Mouse (Mus musculus) kidney, embryonic 15.5 days (tissue): Measurements from ENCODE around the gene Eftud2. TPM values are rescaled to one million over a fixed set of nuclear protein-coding genes. Genes with fewer than 3 reads are reported as not detected.

ENCODE experiments used
- ATAC-seq: fragments of 200-750 bp; cut with Nextera tagmentation; replicated peaks from 2 replicates; pipeline ENCODE4 v1.8.0; 2017; ENCODE audit warnings: moderate TSS enrichment; ENCODE audit not compliant: low FRiP score
- H3K27ac ChIP-seq: fragments of 300-500 bp; sonication (generic); 2 replicates; pipeline ENCODE4 v1.5.1; 2015; ENCODE audit warnings: mild to moderate bottlenecking, inconsistent platforms
- H3K27me3 ChIP-seq: fragments of 300-500 bp; sonication (generic); 2 replicates; pipeline ENCODE4 v1.6.1; 2015; ENCODE audit warnings: inconsistent platforms
- H3K36me3 ChIP-seq: fragments of 300-500 bp; sonication (generic); 2 replicates; pipeline ENCODE4 v1.6.1; 2015; ENCODE audit warnings: inconsistent platforms
- H3K4me1 ChIP-seq: fragments of 300-500 bp; sonication (generic); 2 replicates; pipeline ENCODE4 v1.6.1; 2015; ENCODE audit warnings: inconsistent platforms
- H3K4me2 ChIP-seq: fragments of 300-500 bp; sonication (generic); 2 replicates; pipeline ENCODE4 v1.6.1; 2015; ENCODE audit warnings: moderate library complexity, mild to moderate bottlenecking, inconsistent platforms
- H3K4me3 ChIP-seq: fragments of 300-500 bp; sonication (generic); replicated peaks from 2 replicates; pipeline ENCODE4 v1.5.1; 2015; ENCODE audit warnings: mild to moderate bottlenecking, inconsistent platforms
- H3K9ac ChIP-seq: fragments of 300-500 bp; sonication (generic); 2 replicates; pipeline ENCODE4 v1.6.1; 2015; ENCODE audit warnings: mild to moderate bottlenecking, inconsistent platforms
- H3K9me3 ChIP-seq: fragments of 300-500 bp; sonication (generic); replicated peaks from 2 replicates; pipeline ENCODE4 v1.6.1; 2016; ENCODE audit warnings: inconsistent platforms
- WGBS: fragments of 180-500 bp; shearing (Covaris S2); methylation state at CpG from one replicate; pipeline ENCODE4 v1.1.7; 2015; ENCODE audit warnings: mixed read lengths; 5-methylcytosine and 5-hydroxymethylcytosine counted together
- polyA plus RNA-seq: library from polyadenylated mRNA; unstranded; fragments of >200 nt; fragmentation: Nextera tagmentation; extraction: Ambion mirVana; gene quantifications from 2 replicates; pipeline ENCODE4 v1.2.1, GENCODE M21; 2015

Eftud2 gene
- polyA plus RNA-seq, 1 experiment from 2014 or later = 240 TPM

GRCm38 (mm10) chr11:102832700-102833297 is 48.0 kb downstream of the Eftud2 start:
- H3K27ac ChIP-seq = 0 out of 2 replicates have a peak overlapping the region, but pooled peaks have one; percentile 39
- 53% methylated on average over 18 of the region's 18 CpGs for WGBS

DNA sequence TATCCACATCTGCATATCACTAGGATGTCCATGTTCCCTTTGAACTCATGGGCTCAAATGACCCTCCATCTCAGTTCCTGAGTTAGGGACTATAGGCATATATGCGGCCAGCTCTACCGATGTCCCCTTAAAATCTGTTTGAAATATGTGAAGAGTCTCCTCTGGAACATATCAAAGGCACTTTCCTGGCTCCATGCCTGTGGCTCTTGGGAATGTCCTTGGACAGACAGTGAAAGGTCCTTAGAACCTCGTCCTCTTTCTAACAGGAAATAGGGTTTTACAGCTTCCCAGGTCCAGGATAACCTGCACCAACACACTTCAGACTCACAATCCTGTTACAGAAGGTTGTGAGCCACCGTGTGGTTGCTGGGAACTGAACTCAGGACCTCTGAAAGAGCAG is 50.5 kb downstream of the Eftud2 start:
- H3K27me3 ChIP-seq = no peaks in the 10 kb centered on the region
- H3K36me3 ChIP-seq = no peaks in the 10 kb centered on the region
- H3K9me3 ChIP-seq = no peaks in the 10 kb centered on the region; the same call in 1 of the 2 replicates
- no peak overlapping the region for H3K27ac ChIP-seq
- H3K9ac ChIP-seq = no peak overlapping the region
- WGBS = 68% methylated on average over 4 of the region's 4 CpGs
- no peak overlapping the region for H3K4me2 ChIP-seq
- H3K4me3 ChIP-seq = no peak overlapping the region
- no peak for ATAC-seq
- H3K4me1 ChIP-seq = peaks cover 11% of the 10 kb centered on the region

More at GRCm38 (mm10) chr11:102832700-102833297, 48.0 kb downstream of the Eftud2 start:
- H3K4me3 ChIP-seq = no peak overlapping the region
- no peaks in the 10 kb centered on the region for H3K27me3 ChIP-seq
- ATAC-seq = peak; percentile 54; the same call in 1 of the 2 replicates
- H3K36me3 ChIP-seq = peaks cover 14% of the 10 kb centered on the region
- H3K4me1 ChIP-seq = peaks cover 11% of the 10 kb centered on the region
- H3K4me2 ChIP-seq = peak overlapping the region; percentile 12; the same call in 1 of the 2 replicates
- H3K9me3 ChIP-seq = no peaks in the 10 kb centered on the region; the same call in 1 of the 2 replicates
- H3K9ac ChIP-seq = no peak overlapping the region

DNA sequence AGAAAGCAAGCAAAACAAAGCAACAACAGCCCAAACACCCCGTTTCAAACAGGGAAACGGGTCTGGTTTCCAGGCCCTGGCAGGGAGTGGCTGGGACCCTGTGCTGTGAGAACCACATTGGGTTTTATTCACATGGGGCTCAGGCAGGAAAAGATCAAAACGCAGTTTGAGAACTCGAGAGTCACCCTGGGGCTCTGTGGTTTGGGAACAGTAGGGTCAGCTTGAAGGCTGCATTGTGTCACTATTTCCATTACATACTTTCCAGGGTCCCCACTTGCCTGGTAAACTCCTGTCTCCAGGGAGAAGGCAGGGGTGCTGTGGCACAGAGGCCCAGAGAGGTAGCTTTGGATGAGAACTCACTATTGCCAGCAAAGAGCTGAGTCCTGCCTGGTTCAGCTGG is 53.7 kb downstream of the Eftud2 start:
- 58% methylated on average over 4 of the region's 4 CpGs for WGBS
- Histone ChIP-seq H3K27me3 (no peaks in the 10 kb centered on the region), H3K27ac (no peak overlapping the region), H3K4me3 (no peak overlapping the region), H3K36me3 (no peaks in the 10 kb centered on the region), H3K9me3 (no peaks in the 10 kb centered on the region; the same call in 1 of the 2 replicates), H3K4me1 (no peaks in the 10 kb centered on the region), H3K4me2 (no peak overlapping the region), H3K9ac (no peak overlapping the region)
- no peak for ATAC-seq

DNA sequence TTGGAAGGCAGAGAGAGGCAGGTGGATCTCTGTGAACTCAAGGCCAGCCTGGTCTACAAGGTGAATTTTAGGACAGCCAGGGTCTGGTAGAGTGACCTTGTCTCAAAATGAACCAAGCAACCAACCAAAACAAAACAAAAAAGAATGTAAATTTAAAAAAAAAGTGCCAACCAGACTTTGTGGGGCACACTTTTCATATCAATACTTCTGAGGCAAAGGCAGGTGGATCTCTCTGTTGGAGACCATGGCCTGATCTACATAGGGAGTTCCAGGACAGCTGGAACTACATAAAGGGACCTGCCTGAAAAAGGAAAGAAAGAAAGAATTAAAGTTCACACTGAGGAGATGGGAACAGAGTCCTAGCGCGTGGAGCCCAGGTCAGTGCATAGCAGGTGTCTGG is 54.3 kb downstream of the Eftud2 start:
- no peaks in the 10 kb centered on the region for H3K27me3 ChIP-seq
- H3K36me3 ChIP-seq = no peaks in the 10 kb centered on the region
- H3K27ac ChIP-seq = no peak overlapping the region
- H3K4me3 ChIP-seq = no peak overlapping the region
- no peaks in the 10 kb centered on the region for H3K4me1 ChIP-seq
- 85% methylated on average over 2 of the region's 2 CpGs for WGBS
- no peaks in the 10 kb centered on the region; the same call in 1 of the 2 replicates for H3K9me3 ChIP-seq
- no peak overlapping the region for H3K9ac ChIP-seq
- H3K4me2 ChIP-seq = no peak overlapping the region
- ATAC-seq = no peak

DNA sequence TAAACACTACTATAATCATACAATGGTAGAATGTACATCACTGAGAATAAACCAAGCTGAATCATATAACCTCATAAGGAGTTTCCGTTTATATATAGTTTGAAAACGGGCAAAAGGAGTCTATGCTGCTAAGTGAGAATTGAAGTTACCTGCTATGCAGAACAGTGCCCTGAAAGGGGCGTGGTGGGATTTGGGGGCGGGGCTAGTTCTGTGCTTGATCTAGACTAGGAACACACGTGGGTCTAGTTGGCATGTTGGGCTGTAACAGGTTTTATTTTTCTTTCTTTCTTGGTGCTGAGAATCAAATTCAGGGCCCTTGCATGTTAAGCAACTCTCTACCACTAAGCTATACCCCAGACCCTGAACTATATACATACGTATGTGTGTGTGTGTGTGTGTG is 59.6 kb downstream of the Eftud2 start:
- no peak for ATAC-seq
- Histone ChIP-seq H3K4me2 (no peak overlapping the region), H3K9me3 (no peaks in the 10 kb centered on the region), H3K9ac (no peak overlapping the region), H3K4me1 (peaks cover 18% of the 10 kb centered on the region), H3K27me3 (0 out of 2 replicates have a peak, but pooled peaks cover 3% of the 10 kb centered on the region), H3K4me3 (no peak overlapping the region), H3K27ac (no peak overlapping the region), H3K36me3 (no peaks in the 10 kb centered on the region)
- 56% methylated on average over 6 of the region's 6 CpGs for WGBS

DNA sequence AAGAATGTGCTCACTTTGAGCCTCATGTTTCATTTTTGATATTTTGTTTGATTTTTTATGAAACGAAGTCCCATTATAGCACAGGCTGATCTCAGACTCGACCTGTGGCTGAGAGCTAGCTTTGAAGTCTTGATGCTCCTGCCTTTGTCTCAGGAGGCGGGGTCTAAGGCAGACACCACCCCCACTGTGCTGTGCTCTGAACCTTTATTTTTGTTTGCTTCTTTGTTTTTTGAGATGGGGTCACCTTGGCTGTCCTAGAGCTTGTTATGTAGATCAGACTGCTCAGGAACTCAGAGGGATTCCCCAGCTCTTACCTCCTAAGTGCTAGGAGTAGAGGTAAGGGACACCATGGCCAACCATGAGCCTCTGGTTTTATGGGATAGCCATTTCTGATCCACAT is 60.4 kb downstream of the Eftud2 start:
- Histone ChIP-seq H3K27me3 (0 out of 2 replicates have a peak, but pooled peaks cover 3% of the 10 kb centered on the region), H3K4me1 (peaks cover 24% of the 10 kb centered on the region), H3K36me3 (no peaks in the 10 kb centered on the region), H3K9ac (no peak overlapping the region), H3K4me3 (no peak overlapping the region), H3K4me2 (no peak overlapping the region), H3K27ac (no peak overlapping the region), H3K9me3 (no peaks in the 10 kb centered on the region)
- 12% methylated on average over 3 of the region's 3 CpGs for WGBS
- no peak for ATAC-seq

DNA sequence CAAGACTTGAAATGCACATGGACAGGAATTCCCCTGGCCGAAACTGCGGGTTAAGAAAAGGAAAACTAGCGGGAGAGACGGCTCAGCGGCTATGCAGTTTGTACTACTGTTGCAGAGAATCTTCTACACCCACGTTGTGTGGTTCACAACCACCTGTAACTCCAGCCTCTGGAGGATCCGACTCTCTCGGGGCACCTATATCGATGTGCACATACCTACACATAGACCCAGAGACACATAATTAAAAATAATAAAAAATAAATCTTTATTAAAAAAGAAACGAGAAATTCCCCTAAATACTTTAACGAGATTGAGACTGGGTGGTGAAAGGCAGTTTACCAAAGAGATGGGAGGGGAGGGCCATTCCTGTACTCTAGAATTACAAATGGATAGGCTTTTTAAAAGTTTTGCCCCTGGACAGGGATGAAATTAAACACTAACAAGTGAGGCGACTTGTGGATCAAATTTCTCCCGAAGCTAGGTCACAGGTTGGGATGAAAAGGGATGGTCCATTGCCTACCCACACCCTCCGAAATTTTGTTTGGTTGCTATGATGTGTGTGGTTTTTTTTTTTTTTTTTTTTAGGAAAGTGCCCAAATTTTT is 60.9 kb downstream of the Eftud2 start:
- Histone ChIP-seq H3K4me3 (peak overlapping the region; percentile 69), H3K9ac (peak overlapping the region; percentile 95), H3K36me3 (no peaks in the 10 kb centered on the region), H3K4me1 (peaks cover 24% of the 10 kb centered on the region), H3K27me3 (0 out of 2 replicates have a peak, but pooled peaks cover 3% of the 10 kb centered on the region), H3K4me2 (peak overlapping the region; percentile 93), H3K9me3 (no peaks in the 10 kb centered on the region), H3K27ac (peak overlapping the region; percentile 99)
- no peak for ATAC-seq
- 4% methylated on average over 14 of the region's 14 CpGs for WGBS

DNA sequence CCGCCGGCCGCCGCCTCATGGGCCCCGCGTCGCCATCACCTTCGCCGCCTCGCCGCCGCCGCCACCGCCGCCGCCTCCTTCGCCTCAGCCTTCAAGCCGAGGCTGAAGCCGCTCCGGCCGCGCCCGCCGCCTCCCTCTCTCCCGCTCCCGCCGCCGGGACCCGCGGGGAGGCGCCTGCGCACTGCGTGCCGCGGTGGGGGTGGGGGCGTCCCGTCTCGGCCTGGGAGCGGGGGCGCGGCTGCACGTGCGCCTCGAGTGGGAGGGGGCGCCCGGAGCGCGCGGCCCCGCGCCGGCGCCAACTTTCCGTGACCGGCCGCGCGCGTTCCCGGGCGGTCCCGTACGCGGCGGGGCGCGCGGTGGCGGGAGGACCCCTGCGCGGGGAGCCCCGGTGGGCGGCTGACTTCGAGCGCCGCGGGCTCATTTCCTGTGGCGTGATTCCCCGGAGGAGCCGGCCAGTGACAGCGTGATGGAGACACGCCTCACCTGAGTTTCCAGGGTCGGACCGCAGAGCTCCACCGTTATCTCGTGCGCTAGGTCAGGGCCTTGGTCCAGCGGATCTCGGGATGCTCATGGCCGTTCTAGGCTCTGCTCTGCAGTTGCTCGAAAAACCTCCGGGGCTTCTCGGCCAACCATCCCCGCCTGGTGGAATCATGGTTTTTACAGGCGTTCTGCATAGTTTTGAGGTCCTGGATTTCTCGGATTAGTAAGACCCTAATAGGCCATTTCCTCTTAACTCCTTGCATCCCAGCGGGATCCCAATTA is 61.6 kb downstream of the Eftud2 start, which contains the start of gene Gjc1:
Gene Gjc1 (minus strand): TSS at position 680 of the 762 bp plus-strand sequence.
- H3K27ac ChIP-seq = peak within 1 kb of the TSS; percentile 99
- H3K9ac ChIP-seq = peak within 1 kb of the TSS; percentile 95

DNA sequence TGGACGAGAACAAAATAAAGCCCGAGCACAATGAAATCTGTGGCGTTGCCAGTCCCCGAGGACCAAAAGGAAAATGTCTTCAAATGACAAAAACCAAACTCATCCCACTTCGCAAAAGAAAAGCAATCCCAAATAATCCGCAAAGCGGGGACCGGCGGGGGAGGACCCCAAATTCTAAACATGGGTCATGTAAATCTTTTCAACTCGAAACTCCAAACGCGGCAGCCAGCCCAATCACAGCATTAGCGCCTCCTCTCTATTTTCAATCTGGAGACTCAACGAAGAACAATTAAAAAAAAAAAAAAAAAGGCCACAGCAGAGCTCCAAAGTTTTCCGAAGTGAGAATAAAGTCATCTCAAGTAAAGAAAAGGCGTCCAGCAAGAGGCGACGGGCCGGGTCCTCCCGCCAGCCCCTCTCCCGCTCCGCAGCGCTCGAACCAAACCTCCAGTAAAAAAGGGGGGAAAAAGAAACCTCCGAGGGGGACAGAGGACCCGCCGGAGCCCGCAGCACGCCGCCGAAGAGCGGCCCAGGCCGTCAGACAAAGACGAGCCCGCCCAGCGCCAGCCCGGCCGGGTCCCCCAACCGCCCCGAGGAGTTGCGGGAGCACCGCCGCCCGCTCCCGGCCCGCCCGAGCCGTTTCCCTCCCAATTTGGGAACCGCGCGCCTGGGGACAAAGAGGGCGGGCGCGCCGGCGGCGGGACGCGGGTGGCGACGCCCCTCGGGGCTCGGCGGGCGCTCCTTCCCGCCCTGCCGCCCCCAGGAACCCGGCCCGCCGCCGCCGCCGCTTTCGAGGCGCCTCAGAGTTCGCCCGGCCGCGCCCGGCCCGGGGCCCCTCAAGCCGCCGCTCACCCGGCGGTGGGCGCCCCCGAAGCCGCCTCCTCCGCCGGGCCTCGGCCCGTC is 62.4 kb downstream of the Eftud2 start:
- Histone ChIP-seq H3K4me1 (peaks cover 24% of the 10 kb centered on the region), H3K36me3 (no peaks in the 10 kb centered on the region), H3K4me3 (peak overlapping the region; percentile 69), H3K9me3 (no peaks in the 10 kb centered on the region), H3K4me2 (peak overlapping the region; percentile 93), H3K9ac (peak overlapping the region; percentile 95), H3K27ac (peak overlapping the region; percentile 99), H3K27me3 (0 out of 2 replicates have a peak, but pooled peaks cover 3% of the 10 kb centered on the region)
- peak; percentile 55 for ATAC-seq
- under 1% methylated on average over 76 of the region's 92 CpGs for WGBS

More for the DNA sequence above, 61.6 kb downstream of the Eftud2 start, which contains the start of gene Gjc1:
- Histone ChIP-seq H3K4me1 (peaks cover 24% of the 10 kb centered on the region), H3K9me3 (no peaks in the 10 kb centered on the region), H3K4me2 (peak within 1 kb of the TSS; percentile 93), H3K4me3 (peak within 1 kb of the TSS; percentile 69), H3K36me3 (no peaks in the 10 kb centered on the region), H3K27me3 (0 out of 2 replicates have a peak, but pooled peaks cover 3% of the 10 kb centered on the region)
- under 1% methylated on average over 66 of the region's 97 CpGs for WGBS
- ATAC-seq = peak; percentile 81

DNA sequence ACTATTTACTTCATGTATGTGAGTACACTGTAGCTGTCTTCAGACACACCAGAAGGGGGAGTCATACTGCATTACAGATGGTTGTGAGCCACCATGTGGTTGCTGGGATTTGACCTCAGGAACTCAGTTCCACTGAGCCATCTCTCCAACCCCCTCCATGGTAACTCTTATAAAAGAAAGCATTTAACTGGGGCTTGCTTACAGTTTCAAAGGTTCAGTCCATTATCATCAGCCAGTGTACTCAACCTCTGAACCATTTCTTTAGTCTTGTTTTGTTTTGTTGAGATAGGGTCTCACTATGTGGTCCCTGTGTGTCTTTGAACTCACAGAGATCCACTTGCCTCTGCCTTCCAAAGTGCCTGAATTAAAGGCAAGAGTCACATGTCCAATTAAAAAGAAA is 65.9 kb downstream of the Eftud2 start:
- no peak overlapping the region for H3K27ac ChIP-seq

More for the DNA sequence above, 65.9 kb downstream of the Eftud2 start:
- Histone ChIP-seq H3K9ac (no peak overlapping the region), H3K4me1 (peaks cover 29% of the 10 kb centered on the region), H3K27me3 (no peaks in the 10 kb centered on the region), H3K4me3 (no peak overlapping the region), H3K4me2 (no peak overlapping the region), H3K36me3 (peaks cover 4% of the 10 kb centered on the region), H3K9me3 (no peaks in the 10 kb centered on the region)
- ATAC-seq = no peak
